Mouse (Mus musculus) MEL (cell line): ENCODE data around the gene Stag1.

Experiments
- CTCF ChIP-seq, 3 experiments: IDR thresholded peaks in 2 of 3; conservative IDR thresholded peaks in 1 of 3; 2 replicates each; pipeline ENCODE4 v1.5.1; 2011 to 2012; ENCODE audit warnings: low read length in 3 of 3, low read depth in 2 of 3, mild to moderate bottlenecking in 2 of 3, improper control_type of control experiment in 1 of 3, inconsistent platforms in 1 of 3, mixed read lengths in 1 of 3, moderate library complexity in 1 of 3; ENCODE audit not compliant: control insufficient read depth in 1 of 3, insufficient read depth in 1 of 3, poor library complexity in 1 of 3, severe bottlenecking in 1 of 3
- GATA1 ChIP-seq: IDR thresholded peaks from 2 replicates; pipeline ENCODE4 v1.6.1; 2011; ENCODE audit warnings: low read depth, low read length, improper control_type of control experiment
- MAX ChIP-seq: IDR thresholded peaks from 2 replicates; pipeline ENCODE4 v1.6.1; 2011; ENCODE audit warnings: low read length, improper control_type of control experiment
- POLR2A ChIP-seq, 2 experiments: IDR thresholded peaks; 2 replicates each; pipeline ENCODE4 v1.6.1; 2011 to 2012; ENCODE audit warnings: low read length in 2 of 2, mild to moderate bottlenecking in 2 of 2, control low read depth in 1 of 2, improper control_type of control experiment in 1 of 2, low read depth in 1 of 2, moderate library complexity in 1 of 2; ENCODE audit not compliant: control insufficient read depth in 1 of 2, insufficient read depth in 1 of 2, poor library complexity in 1 of 2
- RAD21 ChIP-seq: IDR thresholded peaks from 2 replicates; pipeline ENCODE4 v1.6.1; 2011; ENCODE audit warnings: mild to moderate bottlenecking, low read depth, low read length, improper control_type of control experiment
- SMC3 ChIP-seq: IDR thresholded peaks from 2 replicates; pipeline ENCODE4 v1.6.1; 2011; ENCODE audit warnings: low read depth, low read length, improper control_type of control experiment

- no peak for TF ChIP-seq MAX
- TF ChIP-seq RAD21: no peak
- no peak for TF ChIP-seq CTCF (IDR thresholded peaks at IDR 0.05 in 2 of 3, conservative IDR thresholded peaks at IDR 0.05 in 1 of 3; ENCODE audit: control insufficient read depth in 1 of 3, insufficient read depth in 1 of 3, low read depth in 2 of 3, low read length in 3 of 3, poor library complexity in 1 of 3, severe bottlenecking in 1 of 3)
- TF ChIP-seq POLR2A (IDR thresholded peaks at IDR 0.05; ENCODE audit: control insufficient read depth in 1 of 2, insufficient read depth in 1 of 2, low read depth in 1 of 2, low read length in 2 of 2, poor library complexity in 1 of 2): no peak
- no peak for TF ChIP-seq GATA1
- TF ChIP-seq SMC3: no peak
These were observed 272.0 kb downstream of the Stag1 start for GRCm38 (mm10) chr9:100869635-100870034.
